Mouse (Mus musculus) heart, adult 2 months (tissue): ENCODE data around the gene Slbp.

Source experiments
- CTCF ChIP-seq: fragments of 200-600 bp; IDR thresholded peaks from 2 replicates; pipeline ENCODE4 v1.8.1; 2022; ENCODE audit warnings: antibody characterized with exemption, mild to moderate bottlenecking, moderate library complexity
- POLR2A ChIP-seq: fragments of 200-500 bp; IDR thresholded peaks from 2 replicates; pipeline ENCODE4 v1.6.1; 2011; ENCODE audit warnings: mild to moderate bottlenecking, low read depth, low read length, control low read depth; ENCODE audit not compliant: insufficient read depth

- no peak for TF ChIP-seq CTCF
- no peak for TF ChIP-seq POLR2A
Observed at GRCm38 (mm10) chr5:33609226-33609625, 43.1 kb downstream of the Slbp start.
